Mouse (Mus musculus) left cerebral cortex, adult 11 months (tissue): ENCODE measurements around the gene Mtfp1.

Experiments
- DNase-seq: peaks from one replicate; pipeline ENCODE4 v3.0.0; 2022; ENCODE audit warnings: low spot score

Gene Mtfp1

DNA sequence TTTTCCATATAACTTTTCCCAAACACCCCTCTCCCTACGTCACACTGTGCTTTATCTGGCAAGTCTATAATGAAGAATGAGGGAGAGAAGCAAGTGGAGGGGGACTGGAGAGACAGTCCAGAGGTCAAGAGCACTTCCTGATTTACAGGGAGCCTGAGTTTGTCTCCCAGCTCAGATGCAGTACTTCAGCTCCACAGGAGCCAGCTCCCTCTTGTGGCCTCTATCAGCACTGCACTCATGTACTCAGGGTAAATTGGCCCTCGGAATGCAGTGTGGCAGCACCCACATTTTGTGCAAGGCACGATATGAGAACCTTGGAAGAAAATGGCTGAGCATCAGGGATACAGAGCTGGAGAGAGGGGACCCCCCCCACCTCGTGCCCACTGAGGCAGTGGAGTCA is 15.0 kb downstream of the Mtfp1 start:
- peak; percentile 55 for DNase-seq

DNA sequence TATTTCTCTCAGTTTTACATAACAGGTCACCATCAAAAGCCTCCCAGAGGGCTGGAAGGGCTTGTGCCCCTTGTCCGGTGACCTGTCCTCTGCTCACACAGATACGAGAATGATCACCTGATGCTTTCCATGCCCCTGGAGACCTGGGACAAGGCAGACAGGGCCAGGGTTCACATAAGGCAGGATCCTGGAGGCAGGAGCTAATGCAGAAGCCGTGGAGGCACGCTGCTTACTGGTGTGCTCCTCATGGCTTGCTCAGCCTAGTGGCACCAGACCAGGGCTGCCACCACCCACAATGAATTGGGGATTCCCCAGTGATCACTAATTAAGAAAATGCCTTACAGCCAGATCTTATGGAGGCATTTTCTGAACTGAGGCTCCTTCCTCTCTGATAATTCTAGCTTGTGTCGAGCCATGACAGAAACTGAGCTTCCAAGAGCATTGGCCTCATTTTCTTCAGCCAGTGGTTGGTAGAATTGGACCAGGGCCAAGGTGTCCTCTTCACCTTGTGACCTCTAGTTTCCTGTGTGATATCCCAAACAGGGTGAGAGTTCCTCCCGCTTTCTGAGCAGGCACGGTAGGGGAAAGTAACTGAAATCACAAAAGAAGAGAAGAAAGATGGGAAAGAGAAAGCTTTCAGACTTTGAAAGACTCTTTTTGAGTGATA is 16.8 kb downstream of the Mtfp1 start:
- no peak for DNase-seq

DNA sequence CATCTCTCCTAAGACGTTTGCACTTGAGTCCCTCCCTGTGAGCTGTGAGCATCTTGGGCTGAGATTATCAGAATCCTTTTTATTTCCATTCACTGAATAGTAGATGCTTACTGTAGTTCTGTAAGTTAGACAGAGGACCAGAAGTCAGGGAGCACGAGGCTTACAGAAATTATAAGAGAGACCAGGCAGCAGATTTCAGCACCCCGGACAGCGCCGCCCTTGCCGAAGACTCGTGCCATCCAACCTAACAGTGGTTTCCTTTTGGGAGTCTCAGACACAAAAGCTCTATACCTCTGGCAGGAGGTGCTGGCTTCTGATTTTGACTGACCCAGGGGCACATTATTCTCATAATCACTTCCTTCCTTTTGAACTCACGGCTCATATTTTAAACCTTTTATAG is 18.6 kb downstream of the Mtfp1 start:
- no peak for DNase-seq

DNA sequence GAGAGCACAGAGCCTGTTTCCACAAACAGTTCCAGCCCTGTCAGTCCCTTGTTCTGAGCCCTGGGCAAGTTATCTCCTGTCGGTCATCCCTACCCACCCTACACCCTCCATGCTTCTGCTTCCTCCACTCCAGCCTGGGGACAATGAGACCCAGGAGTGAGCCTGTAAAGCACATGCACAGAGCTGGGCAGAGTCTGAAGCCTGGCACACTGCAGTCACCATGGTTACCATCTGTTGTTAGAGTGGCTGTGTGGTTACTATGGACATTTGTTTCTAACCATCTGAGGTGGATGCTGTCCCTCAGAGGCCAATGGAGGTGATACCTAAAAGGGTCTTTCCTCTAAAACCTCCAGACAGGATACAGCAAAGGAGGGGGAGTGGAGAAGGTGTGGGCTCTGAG is 25.6 kb downstream of the Mtfp1 start:
- no peak for DNase-seq

GRCm38 (mm10) chr11:4064627-4065122 is 30.6 kb downstream of the Mtfp1 start, which contains the start of gene Sec14l3:
TSS of gene Sec14l3 (plus strand) at chr11:4064841.
- DNase-seq: no peak

GRCm38 (mm10) chr11:4062981-4063380 is 32.3 kb downstream of the Mtfp1 start:
- DNase-seq: no peak

- no peak for DNase-seq
Observed at GRCm38 (mm10) chr11:4062523-4062922, 32.7 kb downstream of the Mtfp1 start.

DNA sequence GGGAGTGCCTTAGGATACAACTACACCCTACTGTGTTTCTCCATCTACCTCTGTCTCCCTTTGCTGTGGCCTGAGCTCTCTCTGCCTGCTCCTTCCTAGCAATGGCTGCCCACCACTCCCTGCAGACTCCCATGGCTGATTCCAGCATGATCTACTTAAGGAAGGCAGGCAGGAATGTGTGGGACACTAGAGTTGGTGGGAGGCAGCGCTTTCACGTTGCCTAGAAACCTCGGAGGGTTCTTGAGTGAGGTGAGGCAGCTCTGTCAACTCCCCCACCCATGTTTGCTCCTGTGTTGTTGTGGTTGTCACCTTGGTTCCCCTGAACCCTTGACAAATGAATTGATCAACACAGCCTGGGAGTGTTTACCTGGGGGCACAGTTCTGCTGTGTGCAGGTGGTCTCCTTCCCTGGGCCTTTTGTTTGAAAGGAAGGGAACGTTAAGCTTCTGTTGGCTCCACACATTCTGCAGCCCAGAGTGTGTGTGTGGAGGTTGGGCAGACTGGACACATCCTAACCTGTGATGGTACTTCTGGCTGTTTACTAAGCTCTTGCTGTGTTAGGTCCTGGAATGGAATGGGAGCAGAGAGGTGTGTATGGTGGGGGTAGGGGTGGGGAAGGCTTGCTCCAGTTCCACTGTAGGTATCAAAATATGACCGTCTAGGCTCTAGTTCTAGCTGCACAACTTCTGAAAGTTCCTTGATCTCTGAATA is 34.2 kb downstream of the Mtfp1 start:
- no peak for DNase-seq

DNA sequence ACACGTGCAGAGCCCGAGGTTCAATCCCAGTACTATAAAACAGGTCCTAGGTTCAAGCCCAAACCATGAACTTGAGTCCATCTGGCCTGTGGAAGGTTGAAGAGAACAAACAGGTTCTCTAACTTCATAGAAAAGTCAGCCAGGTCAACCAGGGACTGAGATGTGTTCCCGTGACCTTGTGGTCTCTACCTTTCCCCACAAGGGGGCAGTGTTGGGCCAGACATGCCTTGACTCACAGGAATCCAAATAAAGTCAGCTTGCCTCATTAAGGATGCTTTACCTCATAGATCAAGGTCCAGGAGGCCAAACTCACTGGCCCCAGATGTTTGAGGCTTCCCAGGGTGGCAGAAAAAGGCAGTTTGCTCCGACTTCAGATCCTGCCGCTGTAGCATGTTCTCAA is 41.7 kb downstream of the Mtfp1 start:
- peak; percentile 37 for DNase-seq

- no peak for DNase-seq
Observed at GRCm38 (mm10) chr11:4048438-4048837, 46.8 kb downstream of the Mtfp1 start.

- no peak for DNase-seq
Observed at GRCm38 (mm10) chr11:4047766-4048165, 47.5 kb downstream of the Mtfp1 start.

DNA sequence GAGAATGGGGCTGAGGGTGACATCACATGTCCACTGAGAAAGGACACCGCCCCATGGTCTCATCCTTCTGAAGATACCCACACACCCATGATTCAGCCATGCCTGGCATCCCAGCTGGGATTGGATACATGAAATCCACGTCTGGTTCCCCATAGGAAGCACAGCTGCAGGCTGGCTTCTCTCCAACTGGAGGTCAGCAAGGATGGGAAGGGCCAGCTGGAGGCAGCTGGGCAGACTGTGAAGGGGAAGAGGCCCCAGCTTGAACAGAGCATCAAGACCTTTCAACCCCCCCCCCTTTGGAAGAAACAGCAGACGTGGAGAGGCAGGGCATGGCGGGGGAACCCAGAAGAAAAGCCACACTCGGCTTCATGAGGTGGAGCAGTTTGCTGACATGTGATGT is 48.7 kb downstream of the Mtfp1 start:
- no peak for DNase-seq

- DNase-seq: no peak
Observed at GRCm38 (mm10) chr11:4043081-4043480, 52.2 kb downstream of the Mtfp1 start.
